Mouse (Mus musculus) adrenal gland, postnatal 4 days (tissue): ENCODE measurements around the gene Wipf2. TPM values are rescaled to one million over a fixed set of nuclear protein-coding genes. Genes with fewer than 3 reads are reported as not detected.
"Not testable (repeated sequence)": the region's sequence is repeated elsewhere in the genome, so short reads cannot be mapped to it uniquely, and the experiment has no call there.

ENCODE experiments used
- DNase-seq, 2 experiments: peaks; one replicate each; pipeline ENCODE4 v3.0.0; 2021 to 2022; ENCODE audit warnings: low spot score in 2 of 2, mixed read lengths in 2 of 2
- long read RNA-seq, 2 experiments: library from polyadenylated mRNA; stranded (forward); transcript quantifications; one replicate each; pipeline ENCODE4 v2.0.0; 2021
- total RNA-seq, 2 experiments: library from RNA; stranded (reverse); gene quantifications; 2 replicates each; pipeline ENCODE4 v1.2.3; 2021

The Wipf2 gene
- total RNA-seq, result 10 to 100 TPM; 18.4 to 19.7 TPM
- long read RNA-seq, experiment 1, partial matches to known transcripts, result 0 of 3 reads
- long read RNA-seq, experiment 1, other reads (novel, unspliced or antisense), result 3 of 3 reads
- long read RNA-seq, experiment 2, partial matches to known transcripts, result 0 of 5 reads
- long read RNA-seq, experiment 2, other reads (novel, unspliced or antisense), result 5 of 5 reads

GRCm38 (mm10) chr11:98863028-98863750 is at the start of gene Wipf2:
TSS of gene Wipf2 (plus strand) at chr11:98863638.
- peak; percentile 90 to 92 for DNase-seq

GRCm38 (mm10) chr11:98816706-98817239 is 46.7 kb upstream of the Wipf2 start:
- DNase-seq, result no peak

GRCm38 (mm10) chr11:98820968-98821367 is 42.5 kb upstream of the Wipf2 start:
- no peak for DNase-seq

- not testable (repeated sequence) for DNase-seq
Observed at GRCm38 (mm10) chr11:98826071-98826470, 37.4 kb upstream of the Wipf2 start.

- DNase-seq, result no peak
Observed at GRCm38 (mm10) chr11:98827877-98828276, 35.6 kb upstream of the Wipf2 start.

GRCm38 (mm10) chr11:98829091-98829775 is 34.2 kb upstream of the Wipf2 start:
- no peak for DNase-seq

- no peak for DNase-seq
Observed at GRCm38 (mm10) chr11:98829875-98830274, 33.6 kb upstream of the Wipf2 start.

- no peak for DNase-seq
Observed at GRCm38 (mm10) chr11:98835296-98835695, 28.1 kb upstream of the Wipf2 start.

- no peak for DNase-seq
Observed at GRCm38 (mm10) chr11:98835725-98836124, 27.7 kb upstream of the Wipf2 start.

- DNase-seq, result no peak
Observed at GRCm38 (mm10) chr11:98836128-98836527, 27.3 kb upstream of the Wipf2 start.

GRCm38 (mm10) chr11:98836651-98837141 is 26.7 kb upstream of the Wipf2 start, which contains the start of gene Rapgefl1:
TSS of gene Rapgefl1 (plus strand) at chr11:98836785.
- peak; percentile 62 to 76 for DNase-seq

- DNase-seq, result no peak
Observed at GRCm38 (mm10) chr11:98837231-98837704, 26.2 kb upstream of the Wipf2 start.

GRCm38 (mm10) chr11:98837917-98838316 is 25.5 kb upstream of the Wipf2 start:
- DNase-seq, result no peak

- no peak for DNase-seq
Observed at GRCm38 (mm10) chr11:98838512-98838911, 24.9 kb upstream of the Wipf2 start.

- no peak for DNase-seq
Observed at GRCm38 (mm10) chr11:98839402-98839801, 24.0 kb upstream of the Wipf2 start.

- DNase-seq, result no peak
Observed at GRCm38 (mm10) chr11:98839897-98840296, 23.5 kb upstream of the Wipf2 start.

GRCm38 (mm10) chr11:98846016-98846415 is 17.4 kb upstream of the Wipf2 start:
- no peak for DNase-seq

- DNase-seq, result no peak
Observed at GRCm38 (mm10) chr11:98846865-98847604, 16.4 kb upstream of the Wipf2 start.

GRCm38 (mm10) chr11:98849196-98849894 is 14.1 kb upstream of the Wipf2 start:
- no peak for DNase-seq
